Mouse (Mus musculus): ENCODE data around the gene Slc44a3. TPM values are rescaled to one million over a fixed set of nuclear protein-coding genes. Genes with fewer than 3 reads are reported as not detected.

Gene Slc44a3
- not detected for polyA plus RNA-seq (2015; fragmentation: Illumina TruSeq; extraction: RNeasy Lipid Tissue Mini Kit (QIAGEN cat#74804); ENCODE audit: low read depth, low replicate concordance)

GRCm38 (mm10) chr3:121532176-121532575 lies at the start of gene Slc44a3:
Slc44a3 (minus strand) TSS chr3:121532404.

GRCm38 (mm10) chr3:121425861-121426620 lies 106.2 kb downstream of the Slc44a3 start, which contains the start of gene Cnn3:
Cnn3 (plus strand) TSS chr3:121426497.

Other genes starting within 250 kb of the Slc44a3 start
- gene Tmem56, start 249.3 kb downstream of the Slc44a3 start, polyA plus RNA-seq (2015; fragmentation: Illumina TruSeq; extraction: RNeasy Lipid Tissue Mini Kit (QIAGEN cat#74804); ENCODE audit: low read depth, low replicate concordance), result 35.1 TPM
- gene Alg14, start 240.6 kb downstream of the Slc44a3 start, polyA plus RNA-seq (2015; fragmentation: Illumina TruSeq; extraction: RNeasy Lipid Tissue Mini Kit (QIAGEN cat#74804); ENCODE audit: low read depth, low replicate concordance), result 20.9 TPM
- gene Cnn3, start 105.9 kb downstream of the Slc44a3 start, polyA plus RNA-seq (2015; fragmentation: Illumina TruSeq; extraction: RNeasy Lipid Tissue Mini Kit (QIAGEN cat#74804); ENCODE audit: low read depth, low replicate concordance), result 102 TPM
- not detected for gene 4930432M17Rik, start 138.4 kb upstream of the Slc44a3 start, polyA plus RNA-seq (2015; fragmentation: Illumina TruSeq; extraction: RNeasy Lipid Tissue Mini Kit (QIAGEN cat#74804); ENCODE audit: low read depth, low replicate concordance)
- gene F3, start 191.1 kb upstream of the Slc44a3 start, polyA plus RNA-seq (2015; fragmentation: Illumina TruSeq; extraction: RNeasy Lipid Tissue Mini Kit (QIAGEN cat#74804); ENCODE audit: low read depth, low replicate concordance), result 58.0 TPM

Data from brain, adult 10 weeks (tissue).